Mouse (Mus musculus) small intestine, adult 2 months (tissue): ENCODE results near the gene Nkiras2.

Experiments
- CTCF ChIP-seq: fragments of 200-500 bp; IDR thresholded peaks from 2 replicates; pipeline ENCODE4 v1.5.1; 2012; ENCODE audit warnings: low read depth, mild to moderate bottlenecking, control low read depth, inconsistent platforms, low read length, moderate library complexity, mixed read lengths; ENCODE audit not compliant: insufficient replicate concordance, insufficient read length; ENCODE audit errors: extremely low read depth
- POLR2A ChIP-seq: fragments of 200-500 bp; IDR thresholded peaks from 2 replicates; pipeline ENCODE4 v1.6.1; 2012; ENCODE audit warnings: low read depth, mild to moderate bottlenecking, control low read depth, inconsistent platforms, low read length, moderate library complexity

DNA sequence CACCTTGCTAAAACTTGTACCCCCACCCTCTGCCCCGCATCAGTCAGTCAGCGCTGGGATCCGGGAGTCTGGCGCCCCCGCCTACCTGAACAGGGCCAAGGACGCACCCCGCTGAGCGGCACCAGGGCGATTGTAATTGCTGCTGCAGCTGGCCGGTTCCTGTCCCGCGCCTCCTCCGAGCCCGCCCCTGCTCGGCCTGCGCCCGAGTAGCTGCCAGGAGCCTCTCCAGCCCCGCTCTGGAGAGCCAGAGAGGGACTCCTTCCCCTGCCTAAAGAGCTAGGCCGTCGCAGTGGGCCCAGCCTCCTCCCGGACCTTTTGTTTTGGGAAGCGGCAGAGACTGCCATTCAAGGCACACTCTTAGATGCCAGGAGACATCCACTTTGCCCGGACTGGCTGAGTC is 54.1 kb downstream of the Nkiras2 start:
- TF ChIP-seq POLR2A: no peak
- TF ChIP-seq CTCF: no peak
